Mouse (Mus musculus) lung, postnatal 36 days (tissue): ENCODE results near the gene Chst11.
A peak's percentile ranks its signal among the peaks of the same experiment; 100 is the strongest.

ENCODE experiments used
- DNase-seq: peaks from one replicate; pipeline ENCODE4 v3.0.0; 2022; ENCODE audit warnings: mixed read lengths

Gene Chst11

DNA sequence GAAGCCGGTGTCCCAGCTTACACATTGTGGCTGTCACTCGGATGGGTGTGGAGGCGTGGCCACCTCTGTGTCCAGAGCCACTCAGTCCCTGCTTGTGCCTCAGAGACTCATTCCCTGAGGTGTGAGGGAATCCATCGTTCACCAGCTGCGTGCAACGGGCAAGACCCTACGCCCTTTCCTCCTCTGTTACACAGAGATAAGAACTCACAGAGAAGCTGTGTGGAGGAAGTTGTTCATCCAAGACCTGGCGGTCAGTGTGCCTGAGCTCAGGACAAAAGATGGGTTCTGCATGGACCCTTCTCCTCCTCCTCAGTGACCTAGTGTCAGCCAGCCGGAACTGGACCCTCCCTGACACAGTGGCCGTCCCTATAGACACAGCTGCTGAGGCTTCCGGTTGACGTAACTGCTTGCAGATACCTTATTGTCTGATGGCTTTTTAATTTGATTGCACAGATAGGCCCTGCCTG lies 95.0 kb downstream of the Chst11 start:
- peak; percentile 32 for DNase-seq

DNA sequence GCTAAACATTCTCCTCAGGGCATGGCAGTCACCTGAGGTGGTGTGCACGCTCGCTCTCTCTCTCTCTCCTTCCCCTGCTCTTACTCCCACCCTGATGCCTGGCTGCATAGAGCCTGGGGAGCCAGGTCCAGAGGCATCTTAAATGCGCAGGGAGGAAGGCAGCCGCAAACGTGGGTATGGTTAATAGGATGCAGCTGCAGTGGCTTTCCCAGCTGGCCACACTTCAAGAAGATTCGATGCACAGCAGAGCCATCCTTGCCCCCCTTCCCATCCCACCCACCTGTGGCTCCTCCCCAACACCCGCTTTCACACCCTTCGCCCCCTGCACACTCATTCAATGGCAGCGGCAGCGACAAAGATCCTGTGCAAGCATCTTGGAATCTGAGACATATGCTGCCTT lies 95.6 kb downstream of the Chst11 start:
- no peak for DNase-seq

DNA sequence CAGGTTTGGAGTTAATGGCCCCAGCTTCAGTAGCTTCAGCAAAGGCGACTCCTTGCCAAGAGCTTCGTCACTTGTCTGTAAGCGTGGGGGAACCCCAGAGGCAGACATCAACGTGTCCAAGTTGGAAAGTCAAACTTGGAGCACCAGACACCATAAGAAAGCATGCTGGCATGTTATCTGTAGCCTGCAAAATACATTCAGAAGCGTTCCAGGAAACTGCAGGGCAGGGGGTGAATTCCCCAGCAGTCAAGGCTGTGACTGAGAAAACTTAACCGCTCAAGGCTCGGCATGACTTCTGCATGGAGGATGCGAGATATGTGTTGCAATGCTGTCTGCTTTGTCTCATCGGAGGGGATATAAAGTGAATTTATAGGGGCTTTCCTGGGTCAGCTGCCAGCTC lies 98.6 kb downstream of the Chst11 start:
- DNase-seq = no peak

DNA sequence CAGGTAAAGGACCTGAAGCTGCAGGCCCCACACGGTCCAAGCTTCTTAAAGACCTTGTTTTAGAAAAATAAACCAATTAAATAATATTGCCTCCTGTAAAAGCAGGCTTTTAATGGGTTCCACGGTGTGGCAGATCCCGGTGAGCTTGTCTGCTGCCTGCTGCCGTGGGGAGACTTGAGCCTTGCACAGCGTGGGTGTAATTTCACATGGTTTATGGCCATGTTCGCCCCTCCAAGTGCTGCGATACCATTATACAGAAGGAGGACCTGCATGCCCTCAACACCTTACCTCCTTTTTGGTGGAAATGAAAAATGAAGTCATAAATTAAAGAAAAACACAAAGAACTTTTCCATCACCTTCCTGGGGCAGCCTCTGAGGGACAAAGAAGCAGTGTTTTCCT lies 103.0 kb downstream of the Chst11 start:
- no peak for DNase-seq

DNA sequence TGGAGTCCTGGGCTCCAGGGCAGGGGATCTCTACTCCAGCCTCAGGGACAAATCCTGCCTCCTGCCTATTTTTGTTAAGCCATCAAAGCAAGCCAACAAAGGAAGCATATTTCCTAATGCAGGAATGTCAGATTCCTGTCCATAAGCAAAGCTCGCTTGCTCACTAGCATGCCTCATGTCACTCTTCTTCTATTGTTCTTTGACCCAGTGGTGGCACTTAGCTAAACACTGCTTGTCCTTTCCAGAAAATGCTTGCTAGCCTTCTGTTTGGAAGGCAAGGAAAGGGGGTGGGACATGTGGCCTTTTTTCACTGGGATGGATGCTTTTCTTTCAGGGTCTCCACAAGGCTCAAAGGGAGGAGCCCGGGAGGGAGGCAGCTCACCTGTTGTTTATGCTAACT lies 103.5 kb downstream of the Chst11 start:
- no peak for DNase-seq

DNA sequence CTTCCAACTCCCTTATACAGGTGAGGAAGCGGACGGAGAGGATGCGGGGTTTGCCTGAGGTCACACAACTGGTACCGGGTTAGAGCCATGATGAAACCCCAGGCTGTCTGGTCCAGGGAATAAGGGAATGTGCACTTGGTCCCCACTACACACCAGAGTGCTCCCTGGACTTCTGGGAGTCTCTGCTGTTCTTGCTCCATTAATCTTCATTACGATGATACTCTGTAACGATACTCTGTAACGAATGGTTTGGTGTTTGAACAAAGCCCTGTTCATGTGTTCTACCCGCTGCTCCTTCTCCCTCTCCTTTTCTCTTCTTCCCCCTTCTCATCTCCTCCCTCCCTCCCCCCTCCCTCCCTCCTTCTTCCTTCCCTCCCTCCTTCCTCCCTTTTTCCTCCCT lies 104.9 kb downstream of the Chst11 start:
- DNase-seq = no peak

DNA sequence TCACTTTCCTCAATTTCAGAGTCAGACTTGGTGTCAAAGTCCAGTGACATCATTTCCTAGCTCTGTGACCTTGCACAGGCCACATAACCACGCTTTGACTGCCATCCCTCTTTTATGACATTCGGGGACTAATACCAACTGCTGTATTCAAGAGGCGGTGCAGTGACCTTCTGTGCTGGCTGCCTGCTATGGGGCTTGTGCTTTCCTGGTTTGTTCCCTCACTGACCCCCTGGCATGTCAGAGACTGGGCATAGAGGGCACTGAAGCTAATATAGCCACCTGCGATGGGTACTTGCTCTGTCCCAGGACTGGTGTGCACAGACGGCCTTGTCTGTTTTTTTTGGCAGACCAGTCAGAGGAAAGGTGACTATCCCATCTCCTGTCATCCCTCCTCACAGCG lies 108.4 kb downstream of the Chst11 start:
- no peak for DNase-seq

DNA sequence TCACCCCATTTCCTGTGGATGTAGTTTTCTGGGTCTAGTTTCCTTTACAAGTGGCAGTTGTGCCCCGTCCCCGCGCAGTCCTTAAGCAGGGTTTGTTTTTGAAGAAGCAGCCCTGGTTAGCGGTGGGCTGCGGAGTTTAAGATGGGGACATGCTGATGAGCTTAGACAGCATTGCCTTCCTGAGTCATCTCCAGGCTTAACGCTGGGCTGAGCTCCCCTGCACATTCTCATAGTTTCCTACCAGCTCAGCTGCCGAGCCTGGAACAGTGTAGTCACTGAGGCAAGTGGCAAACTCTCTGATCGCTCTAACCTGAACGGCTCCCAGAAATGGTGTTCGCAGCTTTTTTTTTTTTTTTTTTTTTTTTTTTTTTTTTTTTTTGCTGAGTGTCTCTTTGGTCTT lies 109.0 kb downstream of the Chst11 start:
- no peak for DNase-seq

DNA sequence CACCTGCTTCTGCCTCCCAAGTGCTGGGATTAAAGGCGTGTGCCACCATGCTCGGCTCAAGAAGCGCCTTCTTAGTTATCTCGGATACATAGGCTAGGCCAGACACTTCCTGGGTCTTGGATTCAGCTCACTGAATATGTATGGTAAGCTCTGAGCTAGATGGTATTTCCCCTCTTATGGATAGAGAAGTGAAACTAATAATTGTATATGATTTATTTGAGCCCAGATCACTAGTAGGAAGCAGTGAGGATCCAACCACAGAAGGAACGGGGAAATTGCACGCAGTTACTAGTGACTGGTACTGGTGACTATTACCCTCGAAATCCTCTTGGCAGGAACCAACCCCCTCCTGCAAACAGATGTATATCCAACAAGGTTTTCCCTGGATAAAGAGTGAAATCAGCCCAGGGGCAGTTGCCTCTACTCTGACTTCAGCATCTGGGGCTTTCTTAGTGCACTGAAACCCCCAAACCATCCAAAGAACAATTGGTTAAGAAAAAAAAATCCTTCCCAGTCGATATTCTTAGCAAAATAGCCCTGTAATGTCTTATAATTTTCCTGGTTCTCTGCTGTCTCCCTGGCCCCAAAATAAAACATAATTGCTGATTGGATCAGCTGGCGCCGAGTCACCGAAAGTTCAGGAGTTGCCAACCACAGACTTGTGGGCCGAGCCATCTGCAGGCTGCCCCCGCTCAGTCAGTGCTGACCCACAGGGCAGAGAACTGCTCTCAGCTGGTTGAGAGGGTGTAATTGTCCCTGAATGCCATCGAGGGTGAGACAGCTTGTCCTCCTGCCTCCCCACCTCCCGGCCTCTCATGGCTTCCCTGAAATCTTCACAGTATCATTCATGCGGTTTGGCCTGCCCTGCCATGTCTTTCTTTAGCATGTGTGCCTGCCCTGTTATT lies 109.8 kb downstream of the Chst11 start:
- DNase-seq = no peak

DNA sequence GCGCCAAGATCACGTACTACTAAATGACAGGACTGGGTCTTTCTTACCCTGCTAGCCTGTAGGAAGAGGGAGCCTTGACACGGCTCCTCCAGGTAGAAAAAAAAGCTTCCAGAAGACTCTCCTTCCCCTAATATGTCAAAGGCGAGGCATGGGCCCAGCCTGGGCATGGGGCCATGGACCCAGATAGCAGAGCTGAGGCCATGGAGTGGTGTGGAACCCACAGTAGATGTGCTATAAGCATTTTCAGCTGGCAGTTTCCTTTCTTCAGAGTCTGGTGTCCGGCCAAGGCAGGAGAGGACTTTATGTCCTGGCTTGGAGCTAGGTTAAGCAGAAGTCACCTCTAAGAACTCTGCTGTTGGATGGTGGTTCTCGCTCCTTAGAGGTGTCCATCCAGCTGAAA lies 111.0 kb downstream of the Chst11 start:
- DNase-seq = no peak

DNA sequence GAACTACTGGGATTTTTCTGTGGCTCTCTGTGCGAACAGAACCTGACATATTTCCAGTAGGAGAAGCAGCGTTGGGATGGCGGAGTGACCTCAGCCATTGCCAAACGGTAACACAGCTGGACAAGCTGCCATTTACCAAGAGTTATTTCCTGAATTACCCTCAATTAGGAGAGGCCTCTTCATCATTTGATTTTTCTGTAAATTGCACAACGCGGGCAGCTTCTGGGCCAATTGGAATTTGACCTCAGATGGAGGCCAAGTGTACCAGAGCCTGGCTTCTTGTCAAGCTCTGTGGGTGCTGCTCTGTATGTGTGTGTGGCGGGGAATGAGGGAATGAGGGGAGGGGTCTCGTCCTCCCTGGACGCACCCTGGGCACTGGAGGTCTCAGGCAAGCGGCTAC lies 113.6 kb downstream of the Chst11 start:
- DNase-seq = peak; percentile 52

DNA sequence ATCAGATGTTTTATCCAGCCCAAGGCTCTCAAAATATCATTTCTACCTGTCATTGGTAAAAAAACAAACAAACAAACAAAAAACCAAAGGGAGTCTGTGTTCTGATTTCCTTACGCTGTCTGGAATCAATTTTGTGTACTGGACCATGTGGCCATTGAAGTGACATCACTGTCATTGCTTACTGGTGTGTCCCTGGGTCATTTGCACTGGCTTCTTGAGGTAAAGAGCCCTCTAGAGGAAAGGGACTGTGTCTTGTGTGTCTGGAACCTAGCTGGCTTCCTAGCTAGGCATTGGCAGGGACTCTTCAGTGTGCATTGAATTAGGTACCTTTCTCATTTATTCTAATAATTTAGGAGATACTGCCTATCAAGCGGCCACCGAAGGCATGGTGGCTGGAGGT lies 114.4 kb downstream of the Chst11 start:
- no peak for DNase-seq

DNA sequence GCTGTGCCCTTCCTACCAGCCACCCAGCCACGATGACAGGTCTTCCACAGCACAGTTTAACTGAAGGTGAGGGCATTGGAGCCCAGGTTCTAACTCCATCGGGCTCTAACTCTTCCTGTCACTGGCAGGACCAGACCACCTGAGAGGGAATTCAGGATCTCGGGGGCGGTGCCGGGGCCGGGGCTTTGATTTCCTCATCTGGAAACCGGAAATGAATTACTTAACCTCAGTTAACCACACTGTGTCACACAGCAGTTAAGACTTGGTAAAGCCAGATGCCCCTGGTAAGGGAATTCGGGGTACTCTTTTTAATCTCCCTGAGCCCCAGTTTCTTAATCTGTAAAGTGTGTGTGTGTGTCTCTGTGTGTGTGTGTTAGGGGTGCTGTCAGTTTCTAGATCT lies 115.6 kb downstream of the Chst11 start:
- peak; percentile 28 for DNase-seq

DNA sequence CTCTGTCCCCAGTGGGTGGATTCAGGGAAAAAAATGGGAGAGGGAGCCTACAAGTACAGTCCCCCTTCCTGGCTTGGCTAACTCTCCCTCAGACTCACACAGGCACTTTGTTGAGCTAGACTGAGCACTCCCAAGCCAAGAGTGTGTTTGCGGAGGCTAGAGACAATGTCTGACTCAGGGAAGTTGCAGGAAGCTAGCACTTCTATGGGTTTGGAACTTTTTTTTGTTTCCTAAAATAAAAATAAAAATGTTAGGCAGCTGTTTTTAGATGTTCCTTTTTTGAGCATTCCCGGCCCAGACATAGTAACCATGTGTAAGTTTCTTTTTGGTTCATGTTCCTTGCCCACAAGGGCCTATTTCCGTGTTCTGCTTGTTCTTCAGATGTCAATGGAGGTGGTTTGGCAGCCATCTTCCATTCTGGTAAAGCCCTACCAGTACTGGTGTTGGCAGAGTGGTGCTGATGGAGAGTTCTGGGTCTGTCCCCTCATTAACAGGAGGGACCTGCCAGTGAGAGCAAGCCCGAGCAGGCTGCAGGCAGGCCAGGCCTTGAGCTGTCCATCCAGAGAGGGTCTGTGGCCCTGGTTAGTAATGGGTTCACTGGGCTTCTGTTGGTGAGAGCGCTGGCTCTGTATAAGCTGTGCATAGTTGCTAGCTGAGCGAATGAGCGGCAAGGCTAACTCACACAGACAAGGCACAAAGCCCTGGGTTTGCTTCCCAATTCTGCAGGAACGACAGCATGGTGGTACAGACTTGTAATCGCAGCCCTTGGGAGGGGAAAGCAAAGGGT lies 116.3 kb downstream of the Chst11 start:
- no peak for DNase-seq

DNA sequence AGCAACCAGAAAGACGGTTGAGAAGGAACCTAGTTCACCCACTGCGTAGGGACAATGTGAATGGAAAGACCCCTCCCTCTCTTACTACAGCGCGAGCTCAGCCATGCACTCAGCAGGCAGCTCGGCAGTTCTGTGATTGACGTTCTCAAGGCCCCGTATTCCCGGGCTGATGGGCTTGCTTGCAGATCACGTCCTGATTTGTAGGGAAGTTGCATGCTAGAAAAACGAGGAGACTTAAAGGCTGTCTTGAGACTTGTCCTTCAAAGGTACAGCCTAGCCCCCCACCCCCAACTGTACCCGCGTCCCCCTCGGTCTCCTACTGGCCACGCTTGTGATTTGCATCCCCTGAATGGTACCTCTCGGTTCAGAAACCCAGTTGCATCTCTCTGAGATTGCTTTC lies 117.4 kb downstream of the Chst11 start:
- DNase-seq = no peak

DNA sequence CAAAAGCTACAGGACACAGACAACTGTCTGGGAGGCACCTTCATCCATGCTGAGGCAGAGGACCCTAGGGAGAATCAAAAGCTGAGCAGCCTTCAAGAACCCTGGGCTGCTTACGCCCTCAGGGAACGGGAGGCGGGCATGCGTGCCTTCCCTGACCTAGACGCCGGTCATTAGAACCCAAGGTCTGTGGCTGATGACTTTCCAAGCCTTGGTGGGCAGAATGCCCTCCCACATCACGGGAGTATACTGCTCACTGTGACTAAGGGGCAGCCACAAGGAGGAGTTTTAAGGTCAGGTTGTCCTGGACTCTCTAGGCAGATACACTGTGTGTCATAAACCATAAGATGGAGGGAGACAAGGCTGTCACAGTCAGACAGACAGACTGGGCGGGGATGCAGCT lies 118.9 kb downstream of the Chst11 start:
- no peak for DNase-seq

DNA sequence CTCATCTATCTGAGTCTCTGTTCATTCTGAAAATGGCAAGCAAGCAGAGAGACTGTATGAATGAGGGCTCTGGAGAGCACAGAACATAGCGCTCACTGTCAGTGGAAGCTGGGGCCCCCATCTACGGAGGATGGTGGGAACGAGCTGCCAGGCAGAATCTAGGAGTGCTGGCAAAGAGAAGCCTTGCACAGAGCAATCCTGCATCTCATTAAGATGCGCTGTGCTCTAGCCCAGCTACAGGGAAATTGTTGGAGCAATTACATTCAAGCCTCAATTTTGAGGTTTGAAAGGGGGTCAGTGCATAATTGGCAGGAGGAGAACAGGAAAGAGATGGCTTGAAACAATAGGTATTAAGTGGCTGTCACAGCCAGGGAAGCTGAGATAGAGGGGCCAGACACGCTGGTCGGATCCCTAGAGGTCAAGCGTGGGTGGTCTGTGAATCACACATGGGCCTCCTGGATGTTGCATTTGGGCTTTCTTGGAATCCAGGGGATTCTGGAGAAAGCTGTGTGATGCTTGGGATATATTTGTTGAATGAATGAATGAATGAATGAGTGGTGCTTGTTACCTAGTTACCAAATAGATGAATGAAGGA lies 121.0 kb downstream of the Chst11 start:
- DNase-seq = no peak

DNA sequence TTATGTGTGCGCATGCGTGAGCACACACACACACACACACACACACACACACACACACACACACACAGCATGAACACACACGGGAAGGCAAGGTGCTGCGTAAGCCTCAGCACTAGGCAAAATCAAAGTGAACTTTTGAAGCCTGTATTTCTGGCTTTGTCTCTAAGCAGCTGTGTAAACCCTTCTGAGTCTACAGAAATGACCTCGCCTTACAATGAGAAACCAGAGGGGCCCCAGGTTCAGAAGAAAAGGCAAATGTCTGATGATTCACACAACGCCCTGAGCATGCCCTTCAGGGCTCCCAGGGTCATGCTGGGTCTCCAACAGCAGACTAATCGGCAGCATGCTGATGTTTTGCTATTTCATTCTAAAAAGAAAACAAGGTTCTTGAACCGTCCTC lies 122.1 kb downstream of the Chst11 start:
- no peak for DNase-seq

DNA sequence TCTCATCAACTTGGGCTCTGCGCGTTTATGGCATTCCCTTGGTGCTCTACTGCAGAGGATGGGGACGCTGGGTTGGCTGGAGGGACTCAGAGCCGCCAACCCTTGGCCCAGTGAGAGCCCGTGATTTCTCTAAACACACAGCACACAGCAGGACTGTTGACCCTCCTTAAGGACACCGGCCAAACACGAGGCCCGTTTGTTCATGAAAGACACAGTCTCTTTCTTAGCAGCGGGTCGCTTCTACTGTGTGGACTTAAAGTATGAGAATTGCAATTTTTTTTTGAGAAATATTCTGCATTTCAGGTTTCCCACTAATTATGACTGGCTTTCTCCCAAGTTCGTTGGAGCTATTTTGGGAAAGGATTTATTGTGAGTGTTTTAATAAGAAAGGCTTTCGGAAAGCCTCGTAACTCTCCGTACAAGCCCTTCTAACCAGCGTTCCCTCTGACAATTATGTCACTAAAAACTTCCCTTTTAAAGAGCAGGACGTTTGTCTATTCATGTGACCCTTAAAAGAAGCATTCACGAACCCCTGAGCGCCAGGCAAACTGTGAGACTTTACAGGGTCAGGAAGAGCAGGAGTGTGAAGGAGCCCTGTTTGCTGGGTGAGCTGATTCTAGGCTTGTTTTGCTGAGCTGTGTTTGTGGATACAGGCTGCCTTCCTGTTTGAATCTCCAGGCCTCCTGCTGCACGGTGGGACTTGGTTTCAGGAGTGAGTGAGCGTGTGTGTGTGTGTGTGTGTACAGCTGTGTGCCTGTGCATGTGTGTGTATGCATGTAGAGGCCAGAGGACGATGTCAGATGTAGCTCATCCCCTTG lies 122.8 kb downstream of the Chst11 start:
- DNase-seq = no peak

DNA sequence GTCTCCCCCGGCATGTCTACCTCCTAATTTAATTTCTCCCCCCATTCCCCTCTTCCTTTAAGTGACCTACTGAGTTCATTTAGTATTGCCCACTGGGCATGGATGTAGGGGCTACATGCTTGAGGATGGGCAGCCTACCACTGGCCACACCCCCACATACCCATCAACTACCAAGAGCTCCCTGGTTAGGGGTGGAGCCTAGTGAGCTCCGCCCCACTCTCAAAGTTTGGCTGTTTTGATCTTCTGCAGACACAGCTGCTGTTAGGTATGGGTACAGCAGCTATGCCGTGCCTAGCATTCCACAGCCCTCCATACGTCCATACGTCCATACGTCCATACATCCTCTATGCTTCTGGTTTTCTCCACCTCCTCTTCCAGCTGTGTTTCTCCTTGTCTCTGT lies 123.6 kb downstream of the Chst11 start:
- DNase-seq = no peak

DNA sequence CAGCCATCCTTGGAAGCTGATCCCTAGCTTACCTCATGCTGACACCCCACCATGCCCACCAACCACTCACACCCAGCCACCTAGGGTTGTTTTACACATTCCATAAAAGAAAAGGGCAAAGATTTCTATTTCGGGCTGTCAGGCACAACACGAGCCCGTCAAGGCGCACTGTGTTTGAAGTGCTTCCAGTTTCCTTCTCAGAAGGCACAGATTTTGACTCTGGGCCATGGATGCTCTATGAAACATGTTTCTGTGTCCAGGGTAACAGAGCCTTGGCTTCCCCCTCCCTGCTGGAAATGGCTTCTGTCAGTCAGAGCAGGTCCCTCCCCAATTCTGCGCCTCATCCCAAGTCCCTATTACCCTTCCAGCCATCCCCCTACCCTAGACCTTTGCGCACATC lies 125.7 kb downstream of the Chst11 start:
- no peak for DNase-seq

DNA sequence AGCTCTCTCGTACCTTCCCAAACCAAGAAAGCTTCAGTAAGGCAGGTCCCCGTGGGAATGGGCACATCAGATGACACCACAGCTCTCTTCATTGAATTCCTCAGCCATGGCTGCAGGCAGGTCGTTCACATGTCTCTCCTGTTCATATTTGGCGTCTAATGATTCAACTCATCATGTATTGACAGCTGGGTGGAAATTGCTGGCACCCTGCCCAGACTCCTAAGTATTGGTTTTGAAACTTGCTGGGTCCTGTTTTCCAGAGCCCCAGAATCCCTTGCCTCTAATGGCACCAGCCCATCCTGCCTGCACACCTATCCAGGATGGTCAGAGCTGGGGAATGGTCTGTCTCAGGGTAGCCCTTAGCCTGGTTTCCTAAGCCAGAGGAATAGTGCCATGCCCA lies 127.0 kb downstream of the Chst11 start:
- DNase-seq = no peak

DNA sequence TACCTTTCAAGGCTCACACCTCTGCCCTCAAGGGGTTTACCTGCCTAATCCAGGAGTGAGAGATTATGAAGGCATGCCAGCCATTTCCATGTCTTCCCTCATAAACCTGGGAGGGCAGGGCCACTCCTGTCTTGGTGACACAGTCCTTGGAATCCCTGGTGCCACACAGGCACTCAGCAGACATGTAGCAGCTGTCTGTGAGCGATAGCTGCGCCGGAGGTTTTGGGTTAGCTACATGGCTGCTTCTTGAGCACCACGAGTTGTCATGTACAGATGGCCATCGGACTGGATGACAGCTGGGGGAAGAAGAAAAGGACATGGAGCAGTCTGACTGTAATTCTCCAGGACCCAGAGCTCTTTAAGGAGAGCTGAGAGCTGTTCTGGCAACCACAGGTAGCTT lies 129.3 kb downstream of the Chst11 start:
- no peak for DNase-seq
